Mouse (Mus musculus) thymus, postnatal 0 days (tissue): ENCODE data around the gene Stard3. TPM values are rescaled to one million over a fixed set of nuclear protein-coding genes. Genes with fewer than 3 reads are reported as not detected.
A peak's percentile ranks its signal among the peaks of the same experiment; 100 is the strongest.
"Not testable (repeated sequence)": the region's sequence is repeated elsewhere in the genome, so short reads cannot be mapped to it uniquely, and the experiment has no call there.

Source experiments
- DNase-seq: peaks from one replicate; pipeline ENCODE4 v3.0.0-alpha.2; 2015; ENCODE audit warnings: low spot score
- polyA plus RNA-seq: library from polyadenylated mRNA; unstranded; fragments of >200 nt; fragmentation: Nextera tagmentation; extraction: Ambion mirVana; gene quantifications from 2 replicates; pipeline ENCODE4 v1.2.1, GENCODE M21; 2015

The Stard3 gene
- polyA plus RNA-seq, 1 experiment from 2014 or later: 51.8 TPM

- DNase-seq: no peak
Measured at GRCm38 (mm10) chr11:98371556-98372240, 13.5 kb downstream of the Stard3 start.

- peak; percentile 81 for DNase-seq
Measured at GRCm38 (mm10) chr11:98372406-98372805, 14.2 kb downstream of the Stard3 start.

GRCm38 (mm10) chr11:98373244-98373643 is 15.1 kb downstream of the Stard3 start:
- no peak for DNase-seq

GRCm38 (mm10) chr11:98374266-98374665 is 16.1 kb downstream of the Stard3 start:
- no peak for DNase-seq

GRCm38 (mm10) chr11:98376756-98377155 is 18.6 kb downstream of the Stard3 start:
- no peak for DNase-seq

- DNase-seq: no peak
Measured at GRCm38 (mm10) chr11:98377787-98378186, 19.6 kb downstream of the Stard3 start.

GRCm38 (mm10) chr11:98379379-98379778 is 21.2 kb downstream of the Stard3 start:
- no peak for DNase-seq

- no peak for DNase-seq
Measured at GRCm38 (mm10) chr11:98380106-98380505, 21.9 kb downstream of the Stard3 start.

- DNase-seq: no peak
Measured at GRCm38 (mm10) chr11:98381651-98382050, 23.5 kb downstream of the Stard3 start.

- DNase-seq: not testable (repeated sequence)
Measured at GRCm38 (mm10) chr11:98382405-98382804, 24.2 kb downstream of the Stard3 start.

- no peak for DNase-seq
Measured at GRCm38 (mm10) chr11:98383261-98384030, 25.3 kb downstream of the Stard3 start, which contains the start of gene Tcap. Gene Tcap (plus strand): TSS chr11:98383811.

- no peak for DNase-seq
Measured at GRCm38 (mm10) chr11:98384216-98384615, 26.0 kb downstream of the Stard3 start.

GRCm38 (mm10) chr11:98384721-98385637 is 26.8 kb downstream of the Stard3 start:
- no peak for DNase-seq

- DNase-seq: no peak
Measured at GRCm38 (mm10) chr11:98385638-98386585, 27.7 kb downstream of the Stard3 start, which contains the start of gene Pnmt. Gene Pnmt (plus strand): TSS chr11:98386450.

- peak; percentile 61 for DNase-seq
Measured at GRCm38 (mm10) chr11:98386596-98386995, 28.4 kb downstream of the Stard3 start.

GRCm38 (mm10) chr11:98387056-98387577 is 28.9 kb downstream of the Stard3 start:
- DNase-seq: no peak

- DNase-seq: no peak
Measured at GRCm38 (mm10) chr11:98388282-98388681, 30.1 kb downstream of the Stard3 start.

- DNase-seq: peak; percentile 78
Measured at GRCm38 (mm10) chr11:98389221-98389780, 31.1 kb downstream of the Stard3 start.

- no peak for DNase-seq
Measured at GRCm38 (mm10) chr11:98390141-98390540, 32.0 kb downstream of the Stard3 start.

- DNase-seq: no peak
Measured at GRCm38 (mm10) chr11:98392034-98392433, 33.9 kb downstream of the Stard3 start.
